Mouse (Mus musculus): ENCODE data around the gene Hist1h3e. TPM values are rescaled to one million over a fixed set of nuclear protein-coding genes. Genes with fewer than 3 reads are reported as not detected.
A peak's percentile ranks its signal among the peaks of the same experiment; 100 is the strongest.
"Not testable (repeated sequence)": the region's sequence is repeated elsewhere in the genome, so short reads cannot be mapped to it uniquely, and the experiment has no call there.

The Hist1h3e gene
- polyA plus RNA-seq, 1 experiment from 2014 or later: 5.1 TPM

DNA sequence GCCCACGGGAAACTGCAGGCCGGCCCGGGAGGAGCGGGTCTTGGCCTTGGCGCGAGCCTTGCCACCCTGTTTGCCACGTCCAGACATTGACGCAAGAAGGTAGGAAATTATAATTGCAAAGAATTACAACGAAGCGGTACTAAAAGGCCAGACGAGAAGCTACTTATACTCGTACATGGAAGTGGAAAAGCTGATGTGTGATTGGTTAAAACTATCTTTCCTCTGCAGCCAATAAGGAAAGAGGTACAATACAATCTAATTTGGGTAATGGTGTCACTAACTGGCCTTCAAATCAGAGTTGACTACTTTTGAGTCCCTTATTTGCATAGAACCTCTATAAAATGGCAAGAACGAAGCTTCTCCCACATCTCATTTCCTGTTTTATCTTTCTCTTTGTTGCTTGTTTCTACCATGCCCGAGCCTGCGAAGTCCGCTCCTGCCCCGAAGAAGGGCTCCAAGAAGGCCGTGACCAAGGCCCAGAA, 8.9 kb upstream of the Hist1h3e start, which contains the start of the genes Hist1h2ae and Hist1h2bg:
Hist1h2ae (minus strand) TSS at position 199 of the 482 bp plus-strand sequence.
Hist1h2bg (plus strand) TSS at position 375 of the 482 bp plus-strand sequence.
- 0% methylated on average over 18 of the region's 18 CpGs for WGBS
- H3K4me2 ChIP-seq (replicated peaks): peak within 1 kb of the TSS; percentile 72
- no peaks in the 10 kb centered on the region for H3K36me3 ChIP-seq
- H3K4me3 ChIP-seq: peak within 1 kb of the TSS; percentile 43
- peak; percentile 88 for ATAC-seq (ENCODE audit: low FRiP score, low read depth)
- peak within 1 kb of the TSS; percentile 86 for H3K27ac ChIP-seq
- no peaks in the 10 kb centered on the region for H3K27me3 ChIP-seq (replicated peaks)
- peaks cover 18% of the 10 kb centered on the region for H3K4me1 ChIP-seq
- H3K9ac ChIP-seq: peak within 1 kb of the TSS; percentile 61
- H3K9me3 ChIP-seq: no peaks in the 10 kb centered on the region

DNA sequence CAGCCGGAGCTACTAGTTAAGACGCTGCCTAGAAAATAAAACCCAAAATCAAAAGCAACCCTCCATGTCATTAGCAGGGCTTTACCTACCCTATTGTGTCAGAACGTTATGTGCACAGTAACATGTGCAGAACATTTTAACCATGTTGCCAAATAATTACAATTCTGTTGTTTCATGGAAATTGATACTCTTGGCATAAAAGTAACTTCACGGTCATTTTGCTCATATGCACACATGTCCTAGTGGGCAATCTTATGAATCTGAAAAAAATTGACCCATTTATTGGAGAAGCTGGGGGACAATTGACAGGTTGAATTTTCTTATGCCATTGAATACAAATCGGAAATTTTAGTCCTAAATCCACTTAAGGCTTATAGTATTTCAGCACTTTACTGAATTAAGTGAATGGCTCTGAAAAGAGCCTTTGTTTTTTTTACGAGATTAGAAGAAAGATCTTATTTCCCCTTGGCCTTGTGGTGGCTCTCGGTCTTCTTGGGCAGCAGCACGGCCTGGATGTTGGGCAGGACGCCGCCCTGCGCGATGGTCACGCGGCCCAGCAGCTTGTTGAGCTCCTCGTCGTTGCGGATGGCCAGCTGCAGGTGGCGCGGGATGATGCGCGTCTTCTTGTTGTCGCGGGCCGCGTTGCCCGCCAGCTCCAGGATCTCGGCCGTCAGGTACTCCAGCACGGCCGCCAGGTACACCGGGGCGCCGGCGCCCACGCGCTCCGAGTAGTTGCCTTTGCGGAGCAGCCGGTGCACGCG, 8.3 kb upstream of the Hist1h3e start:
- H3K27ac ChIP-seq: peak overlapping the region; percentile 85
- ATAC-seq (ENCODE audit: low FRiP score, low read depth): peak; percentile 18
- WGBS: 2% methylated on average over 29 of the region's 41 CpGs

DNA sequence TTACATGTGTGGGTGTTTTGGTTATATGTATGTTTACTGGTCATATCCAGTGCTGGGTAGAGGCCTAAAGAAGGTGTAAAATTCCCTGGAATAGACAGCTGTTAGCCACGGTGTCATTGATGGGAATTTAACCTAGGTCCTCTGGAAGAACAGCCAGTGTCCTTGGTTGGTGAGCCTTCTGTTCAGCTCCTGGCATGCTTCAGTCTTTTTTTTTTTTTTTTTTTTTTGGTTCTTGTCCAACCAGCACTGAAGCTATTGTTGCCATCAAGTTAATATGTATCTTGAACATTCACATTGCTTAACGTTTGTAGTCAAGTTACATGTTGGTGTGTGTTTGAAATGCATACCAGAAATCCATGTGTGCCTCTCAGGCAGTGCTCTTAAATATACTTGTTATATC, 2.3 kb upstream of the Hist1h3e start:
- no peaks in the 10 kb centered on the region for H3K9me3 ChIP-seq
- H3K27ac ChIP-seq: no peak overlapping the region
- H3K27me3 ChIP-seq (replicated peaks): no peaks in the 10 kb centered on the region
- H3K4me1 ChIP-seq: no peaks in the 10 kb centered on the region
- H3K9ac ChIP-seq: no peak overlapping the region
- WGBS: 92% methylated on average over 2 of the region's 2 CpGs
- no peak overlapping the region for H3K4me3 ChIP-seq
- H3K4me2 ChIP-seq (replicated peaks): no peak overlapping the region
- H3K36me3 ChIP-seq: no peaks in the 10 kb centered on the region
- no peak for ATAC-seq (ENCODE audit: low FRiP score, low read depth)

More for the DNA sequence above, 8.3 kb upstream of the Hist1h3e start:
- Histone ChIP-seq H3K9ac (peak overlapping the region; percentile 40; the same call in 1 of the 2 replicates), H3K4me2 (replicated peaks) (peak overlapping the region; percentile 72), H3K4me3 (peak overlapping the region; percentile 34), H3K4me1 (peaks cover 18% of the 10 kb centered on the region)
- not testable (repeated sequence) for H3K27me3 ChIP-seq (replicated peaks); H3K36me3 ChIP-seq; H3K9me3 ChIP-seq

- Histone ChIP-seq H3K27me3 (replicated peaks) (no peaks in the 10 kb centered on the region), H3K4me1 (no peaks in the 10 kb centered on the region), H3K9me3 (no peaks in the 10 kb centered on the region), H3K36me3 (no peaks in the 10 kb centered on the region), H3K4me2 (replicated peaks) (peak overlapping the region; percentile 67), H3K4me3 (peak overlapping the region; percentile 41), H3K9ac (peak overlapping the region; percentile 50), H3K27ac (peak overlapping the region; percentile 92)
- peak; percentile 65 for ATAC-seq (ENCODE audit: low FRiP score, low read depth)
- WGBS: 4% methylated on average over 18 of the region's 18 CpGs
These were observed 712 bp upstream of the Hist1h3e start for GRCm38 (mm10) chr13:23562699-23563462.

GRCm38 (mm10) chr13:23561531-23561882, 662 bp downstream of the Hist1h3e start:
- Histone ChIP-seq H3K27ac (0 out of 2 replicates have a peak overlapping the region, but pooled peaks have one; percentile 82), H3K4me3 (peak overlapping the region; percentile 41), H3K4me2 (replicated peaks) (peak overlapping the region; percentile 67), H3K9ac (peak overlapping the region; percentile 56; the same call in 1 of the 2 replicates)
- H3K27me3 ChIP-seq (replicated peaks); ATAC-seq (ENCODE audit: low FRiP score, low read depth); H3K4me1 ChIP-seq; H3K36me3 ChIP-seq; H3K9me3 ChIP-seq: not testable (repeated sequence)
- 0% methylated on average over 2 of the region's 5 CpGs for WGBS

GRCm38 (mm10) chr13:23560699-23561098, 1.5 kb downstream of the Hist1h3e start:
- H3K27me3 ChIP-seq (replicated peaks); ATAC-seq (ENCODE audit: low FRiP score, low read depth); H3K4me3 ChIP-seq; H3K9me3 ChIP-seq; H3K9ac ChIP-seq; H3K27ac ChIP-seq; H3K36me3 ChIP-seq; H3K4me1 ChIP-seq: not testable (repeated sequence)
- 20% methylated on average over 2 of the region's 2 CpGs for WGBS
- H3K4me2 ChIP-seq (replicated peaks): peak overlapping the region; percentile 27; the same call in 1 of the 2 replicates

DNA sequence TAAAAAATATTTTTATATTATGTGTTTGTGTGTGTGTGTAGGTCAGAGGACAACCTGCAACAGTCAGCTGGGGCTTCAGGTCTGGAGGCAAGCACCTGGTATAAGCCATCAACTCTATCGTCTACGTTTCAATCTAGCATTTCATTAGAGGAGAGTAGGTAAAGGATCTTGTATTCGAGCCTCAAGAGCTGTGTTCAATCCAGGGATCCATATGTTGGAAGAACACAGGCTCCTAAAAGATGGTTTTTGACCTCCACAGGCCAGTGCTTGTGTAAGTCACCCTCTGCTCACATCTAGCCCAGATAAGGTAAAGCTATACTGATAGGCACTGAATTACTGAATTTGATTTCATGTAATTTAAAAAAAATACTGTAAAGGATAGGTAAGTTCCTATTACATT, 5.3 kb downstream of the Hist1h3e start:
- Histone ChIP-seq H3K9ac (no peak overlapping the region), H3K4me3 (no peak overlapping the region), H3K27me3 (replicated peaks) (no peaks in the 10 kb centered on the region), H3K4me2 (replicated peaks) (peak overlapping the region; percentile 98; the same call in 1 of the 2 replicates), H3K9me3 (no peaks in the 10 kb centered on the region), H3K4me1 (peaks cover 5% of the 10 kb centered on the region; the same call in 1 of the 2 replicates), H3K36me3 (no peaks in the 10 kb centered on the region), H3K27ac (no peak overlapping the region)
- 76% methylated on average over 3 of the region's 3 CpGs for WGBS
- no peak for ATAC-seq (ENCODE audit: low FRiP score, low read depth)

GRCm38 (mm10) chr13:23555839-23556416, 6.2 kb downstream of the Hist1h3e start:
- Histone ChIP-seq H3K4me2 (replicated peaks) (peak overlapping the region; percentile 98), H3K9ac (peak overlapping the region; percentile 86), H3K27ac (peak overlapping the region; percentile 92), H3K9me3 (no peaks in the 10 kb centered on the region), H3K36me3 (no peaks in the 10 kb centered on the region), H3K4me3 (peak overlapping the region; percentile 57), H3K4me1 (peaks cover 7% of the 10 kb centered on the region; the same call in 1 of the 2 replicates), H3K27me3 (replicated peaks) (no peaks in the 10 kb centered on the region)
- under 1% methylated on average over 18 of the region's 18 CpGs for WGBS
- ATAC-seq (ENCODE audit: low FRiP score, low read depth): peak; percentile 59

DNA sequence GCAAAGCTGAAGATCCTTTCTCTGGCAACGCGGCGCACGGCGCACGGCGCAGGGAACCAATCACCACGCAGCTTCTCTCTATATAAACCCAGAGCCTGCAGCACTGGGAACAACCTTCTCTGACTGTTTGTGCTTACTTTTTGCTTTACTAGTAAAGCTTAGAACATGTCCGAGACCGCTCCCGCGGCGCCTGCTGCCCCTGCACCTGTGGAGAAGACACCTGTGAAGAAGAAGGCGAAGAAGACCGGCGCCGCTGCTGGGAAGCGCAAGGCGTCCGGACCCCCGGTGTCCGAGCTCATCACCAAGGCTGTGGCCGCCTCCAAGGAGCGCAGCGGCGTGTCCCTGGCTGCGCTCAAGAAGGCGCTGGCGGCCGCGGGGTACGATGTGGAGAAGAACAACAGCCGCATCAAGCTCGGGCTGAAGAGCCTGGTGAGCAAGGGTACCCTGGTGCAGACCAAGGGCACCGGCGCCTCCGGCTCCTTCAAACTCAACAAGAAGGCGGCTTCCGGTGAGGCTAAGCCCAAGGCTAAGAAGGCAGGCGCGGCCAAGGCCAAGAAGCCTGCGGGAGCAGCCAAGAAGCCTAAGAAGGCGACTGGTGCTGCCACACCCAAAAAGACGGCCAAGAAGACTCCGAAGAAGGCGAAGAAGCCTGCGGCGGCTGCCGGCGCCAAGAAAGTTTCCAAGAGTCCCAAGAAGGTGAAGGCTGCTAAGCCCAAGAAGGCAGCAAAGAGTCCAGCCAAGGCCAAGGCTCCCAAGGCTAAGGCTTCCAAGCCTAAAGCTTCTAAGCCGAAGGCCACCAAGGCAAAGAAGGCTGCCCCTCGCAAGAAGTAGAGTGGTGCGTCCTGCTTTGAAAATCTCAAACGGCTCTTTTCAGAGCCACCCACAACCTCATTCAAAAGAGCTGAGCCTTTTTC, 7.0 kb downstream of the Hist1h3e start:
- WGBS: under 1% methylated on average over 54 of the region's 54 CpGs
- Histone ChIP-seq H3K4me3 (peak overlapping the region; percentile 57), H3K27me3 (replicated peaks) (no peaks in the 10 kb centered on the region)

DNA sequence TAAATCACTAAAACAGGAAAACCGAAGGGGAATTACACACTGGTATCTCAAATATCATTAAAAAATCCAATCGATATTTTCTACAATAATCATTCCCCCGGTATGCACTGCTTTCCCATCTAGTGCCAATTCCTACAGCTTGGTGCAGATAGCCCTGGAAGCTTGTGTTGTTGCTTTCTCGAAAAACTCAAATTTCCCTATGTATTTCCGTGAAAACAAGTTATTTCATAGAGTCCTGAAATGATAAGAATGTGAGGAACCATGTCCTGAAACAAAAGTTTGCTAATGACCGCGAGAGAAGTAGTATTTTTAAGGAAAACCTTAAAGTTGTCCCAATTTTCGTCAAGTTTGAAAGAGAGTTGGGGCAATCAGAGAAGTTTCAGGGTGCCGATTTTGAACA, 7.8 kb downstream of the Hist1h3e start:
- H3K4me2 ChIP-seq (replicated peaks): peak overlapping the region; percentile 98
- WGBS: 23% methylated on average over 9 of the region's 9 CpGs
- ATAC-seq (ENCODE audit: low FRiP score, low read depth): no peak
- H3K36me3 ChIP-seq: no peaks in the 10 kb centered on the region
- no peaks in the 10 kb centered on the region for H3K9me3 ChIP-seq
- H3K27ac ChIP-seq: no peak overlapping the region
- H3K27me3 ChIP-seq (replicated peaks): no peaks in the 10 kb centered on the region
- H3K4me3 ChIP-seq: peak overlapping the region; percentile 57
- peak overlapping the region; percentile 86; the same call in 1 of the 2 replicates for H3K9ac ChIP-seq
- peaks cover 12% of the 10 kb centered on the region; the same call in 1 of the 2 replicates for H3K4me1 ChIP-seq

More for the DNA sequence above, 7.0 kb downstream of the Hist1h3e start:
- ATAC-seq (ENCODE audit: low FRiP score, low read depth): peak; percentile 88
- Histone ChIP-seq H3K27ac (peak overlapping the region; percentile 92), H3K4me1 (peaks cover 12% of the 10 kb centered on the region; the same call in 1 of the 2 replicates), H3K9me3 (no peaks in the 10 kb centered on the region), H3K9ac (peak overlapping the region; percentile 86), H3K4me2 (replicated peaks) (peak overlapping the region; percentile 98), H3K36me3 (no peaks in the 10 kb centered on the region)

DNA sequence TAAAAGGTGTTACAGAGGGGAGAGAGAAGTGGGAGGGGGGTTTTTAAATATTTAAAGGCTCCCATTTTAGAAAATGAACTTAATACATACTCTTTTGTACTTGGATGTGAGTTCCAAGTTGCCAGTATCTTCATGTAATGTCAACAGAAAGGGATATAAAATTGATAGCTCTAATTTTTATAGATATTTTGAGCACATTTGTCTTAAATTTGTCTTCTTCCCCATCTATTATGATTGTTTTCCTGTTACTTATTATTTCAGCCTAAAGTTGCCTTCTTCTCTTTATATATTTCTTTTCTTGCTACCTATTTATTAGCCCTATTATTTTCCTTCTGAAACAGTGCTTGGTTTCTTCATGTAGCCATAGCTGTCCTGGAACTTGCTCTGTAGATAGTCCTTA, 9.2 kb downstream of the Hist1h3e start, which contains the start of gene Hist1h1d:
Hist1h1d (plus strand) TSS at position 301 of the 400 bp plus-strand sequence.
- Histone ChIP-seq H3K9ac (no peak within 1 kb of the TSS), H3K4me1 (peaks cover 12% of the 10 kb centered on the region; the same call in 1 of the 2 replicates), H3K4me3 (no peak within 1 kb of the TSS), H3K27ac (no peak within 1 kb of the TSS; the same call in 1 of the 2 replicates), H3K9me3 (no peaks in the 10 kb centered on the region), H3K4me2 (replicated peaks) (peak within 1 kb of the TSS; percentile 98; the same call in 1 of the 2 replicates), H3K27me3 (replicated peaks) (no peaks in the 10 kb centered on the region), H3K36me3 (no peaks in the 10 kb centered on the region)
- ATAC-seq (ENCODE audit: low FRiP score, low read depth): no peak

All from neural tube, embryonic 12.5 days (tissue).